Mouse (Mus musculus): Measurements from ENCODE around the gene Aqp9. TPM values are rescaled to one million over a fixed set of nuclear protein-coding genes. Genes with fewer than 3 reads are reported as not detected.

Gene Aqp9
- polyA plus RNA-seq, 1 experiment from 2014 or later: 0.36 TPM

GRCm38 (mm10) chr9:71062976-71063375 is 105.5 kb downstream of the Aqp9 start:
- H3K9me3 ChIP-seq (replicated peaks; ENCODE audit: control insufficient read depth, low read length): no peaks in the 10 kb centered on the region

GRCm38 (mm10) chr9:71062301-71062700 is 106.2 kb downstream of the Aqp9 start:
- no peaks in the 10 kb centered on the region for H3K9me3 ChIP-seq (replicated peaks; ENCODE audit: control insufficient read depth, low read length)

More at GRCm38 (mm10) chr9:71062976-71063375, 105.5 kb downstream of the Aqp9 start:
- no peak overlapping the region for H3K27ac ChIP-seq (ENCODE audit: low read depth, low read length)
- no peaks in the 10 kb centered on the region for H3K27me3 ChIP-seq (ENCODE audit: control insufficient read depth, insufficient read depth, low read length)
- no peak overlapping the region for H3K9ac ChIP-seq (ENCODE audit: low read depth, low read length)
- peaks cover 3% of the 10 kb centered on the region; the same call in 1 of the 2 replicates for H3K4me1 ChIP-seq (ENCODE audit: control insufficient read depth, insufficient read depth, low read length)
- H3K4me2 ChIP-seq: no peak overlapping the region
- H3K4me3 ChIP-seq (ENCODE audit: low read depth, low read length): no peak overlapping the region
- 65% methylated on average over 4 of the region's 4 CpGs for WGBS (ENCODE audit: insufficient replicate concordance)
- no peak for ATAC-seq (replicated peaks; ENCODE audit: insufficient number of reproducible peaks, low FRiP score, low TSS enrichment)
- no peaks in the 10 kb centered on the region for H3K36me3 ChIP-seq (ENCODE audit: control insufficient read depth, insufficient read depth, low read length)

More at GRCm38 (mm10) chr9:71062301-71062700, 106.2 kb downstream of the Aqp9 start:
- no peak overlapping the region for H3K4me3 ChIP-seq (ENCODE audit: low read depth, low read length)
- H3K27ac ChIP-seq (ENCODE audit: low read depth, low read length): no peak overlapping the region
- no peak overlapping the region for H3K4me2 ChIP-seq
- no peak overlapping the region for H3K9ac ChIP-seq (ENCODE audit: low read depth, low read length)
- no peak for ATAC-seq (replicated peaks; ENCODE audit: insufficient number of reproducible peaks, low FRiP score, low TSS enrichment)
- no peaks in the 10 kb centered on the region for H3K36me3 ChIP-seq (ENCODE audit: control insufficient read depth, insufficient read depth, low read length)
- H3K27me3 ChIP-seq (ENCODE audit: control insufficient read depth, insufficient read depth, low read length): no peaks in the 10 kb centered on the region
- peaks cover 3% of the 10 kb centered on the region; the same call in 1 of the 2 replicates for H3K4me1 ChIP-seq (ENCODE audit: control insufficient read depth, insufficient read depth, low read length)

Other genes starting within 250 kb of the Aqp9 start
- gene Lipc, start 216.5 kb downstream of the Aqp9 start, polyA plus RNA-seq (2014; fragmentation: Nextera tagmentation; extraction: Ambion mirVana): 0.21 and 0.56 TPM in 2 replicates
- 48.8 and 53.2 TPM in 2 replicates for gene Aldh1a2, start 47.1 kb upstream of the Aqp9 start, polyA plus RNA-seq (2014; fragmentation: Nextera tagmentation; extraction: Ambion mirVana)

Measured in heart, embryonic 11.5 days (tissue).